Mouse (Mus musculus) hindbrain, embryonic 15.5 days (tissue): ENCODE measurements around the gene Rnf149. TPM values are rescaled to one million over a fixed set of nuclear protein-coding genes. Genes with fewer than 3 reads are reported as not detected.

Experiments
- ATAC-seq: fragments of 200-750 bp; cut with Nextera tagmentation; 2 replicates; pipeline ENCODE4 v1.8.0; 2017; ENCODE audit warnings: low read depth, moderate number of reproducible peaks, moderate TSS enrichment; ENCODE audit not compliant: low FRiP score
- H3K27ac ChIP-seq: fragments of 300-500 bp; sonication (generic); replicated peaks from 2 replicates; pipeline ENCODE4 v1.5.1; 2015; ENCODE audit warnings: mild to moderate bottlenecking, inconsistent platforms
- H3K27me3 ChIP-seq: fragments of 300-500 bp; sonication (generic); 2 replicates; pipeline ENCODE4 v1.6.1; 2015; ENCODE audit warnings: control low read depth, inconsistent platforms
- H3K36me3 ChIP-seq: fragments of 300-500 bp; sonication (generic); 2 replicates; pipeline ENCODE4 v1.6.1; 2015; ENCODE audit warnings: control low read depth, inconsistent platforms
- H3K4me1 ChIP-seq: fragments of 300-500 bp; sonication (generic); replicated peaks from 2 replicates; pipeline ENCODE4 v1.6.1; 2015; ENCODE audit warnings: control low read depth, inconsistent platforms
- H3K4me2 ChIP-seq: fragments of 300-500 bp; sonication (generic); 2 replicates; pipeline ENCODE4 v1.6.1; 2015; ENCODE audit warnings: moderate library complexity, mild to moderate bottlenecking, inconsistent platforms
- H3K4me3 ChIP-seq: fragments of 300-500 bp; sonication (generic); 2 replicates; pipeline ENCODE4 v1.5.1; 2015; ENCODE audit warnings: mild to moderate bottlenecking, inconsistent platforms
- H3K9ac ChIP-seq: fragments of 300-500 bp; sonication (generic); 2 replicates; pipeline ENCODE4 v1.6.1; 2015; ENCODE audit warnings: inconsistent platforms
- H3K9me3 ChIP-seq: fragments of 300-500 bp; sonication (generic); 2 replicates; pipeline ENCODE4 v1.6.1; 2016; ENCODE audit warnings: control low read depth, inconsistent platforms
- WGBS: fragments of 180-500 bp; shearing (Covaris S2); methylation state at CpG from one replicate; pipeline ENCODE4 v1.1.7; 2015; 5-methylcytosine and 5-hydroxymethylcytosine counted together
- polyA plus RNA-seq: library from polyadenylated mRNA; unstranded; fragments of >200 nt; fragmentation: Nextera tagmentation; extraction: Ambion mirVana; gene quantifications from 2 replicates; pipeline ENCODE4 v1.2.1, GENCODE M21; 2015

Rnf149 gene
- polyA plus RNA-seq, 1 experiment from 2014 or later: 23.4 TPM

- peaks cover 27% of the 10 kb centered on the region for H3K4me1 ChIP-seq
Measured at GRCm38 (mm10) chr1:39573890-39574289, 3.3 kb downstream of the Rnf149 start.

GRCm38 (mm10) chr1:39571653-39572052, 5.6 kb downstream of the Rnf149 start:
- Histone ChIP-seq H3K4me3 (no peak overlapping the region), H3K4me2 (no peak overlapping the region), H3K9ac (no peak overlapping the region), H3K36me3 (no peaks in the 10 kb centered on the region), H3K4me1 (peaks cover 21% of the 10 kb centered on the region), H3K27ac (no peak overlapping the region), H3K27me3 (no peaks in the 10 kb centered on the region), H3K9me3 (no peaks in the 10 kb centered on the region)
- no peak for ATAC-seq
- whole genome bisulfite sequencing: 80% methylated on average over 6 of the region's 6 CpGs

More at GRCm38 (mm10) chr1:39573890-39574289, 3.3 kb downstream of the Rnf149 start:
- ATAC-seq: no peak
- H3K36me3 ChIP-seq: no peaks in the 10 kb centered on the region
- H3K4me2 ChIP-seq: no peak overlapping the region
- no peaks in the 10 kb centered on the region for H3K9me3 ChIP-seq
- WGBS: 92% methylated on average over 7 of the region's 7 CpGs
- H3K27me3 ChIP-seq: no peaks in the 10 kb centered on the region
- no peak overlapping the region for H3K27ac ChIP-seq
- H3K9ac ChIP-seq: no peak overlapping the region
- H3K4me3 ChIP-seq: no peak overlapping the region

DNA sequence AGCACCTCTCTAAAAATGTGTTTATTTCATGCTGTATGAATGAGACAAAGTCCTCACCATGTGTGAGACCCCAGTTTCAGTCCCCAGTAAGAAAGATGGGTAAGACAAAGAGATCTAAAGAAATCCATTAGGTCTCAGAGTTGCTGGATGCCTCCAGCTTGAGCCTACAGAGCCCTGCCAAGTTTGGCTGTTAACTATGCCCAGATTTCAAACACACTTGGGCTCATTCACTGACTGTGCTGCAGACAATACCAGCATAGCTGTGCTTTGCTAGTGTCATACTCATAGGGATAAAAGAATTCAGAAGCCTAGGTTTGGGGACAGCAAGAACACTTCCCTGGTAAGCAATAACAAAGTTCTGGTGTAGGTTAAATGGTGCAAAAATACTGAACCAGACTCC, 9.1 kb downstream of the Rnf149 start:
- H3K27ac ChIP-seq: no peak overlapping the region
- H3K36me3 ChIP-seq: peaks cover 4% of the 10 kb centered on the region; the same call in 1 of the 2 replicates
- no peak overlapping the region for H3K4me2 ChIP-seq
- H3K4me3 ChIP-seq: no peak overlapping the region
- no peaks in the 10 kb centered on the region for H3K9me3 ChIP-seq
- no peak overlapping the region for H3K9ac ChIP-seq
- no peak for ATAC-seq
- H3K4me1 ChIP-seq: no peaks in the 10 kb centered on the region
- no peaks in the 10 kb centered on the region for H3K27me3 ChIP-seq

- ATAC-seq: no peak
- WGBS: 33% methylated on average over 3 of the region's 3 CpGs
- H3K36me3 ChIP-seq: peaks cover 5% of the 10 kb centered on the region
- no peak overlapping the region for H3K27ac ChIP-seq
- no peak overlapping the region for H3K9ac ChIP-seq
- no peak overlapping the region for H3K4me3 ChIP-seq
- no peaks in the 10 kb centered on the region for H3K9me3 ChIP-seq
- no peaks in the 10 kb centered on the region for H3K4me1 ChIP-seq
- no peaks in the 10 kb centered on the region for H3K27me3 ChIP-seq
- no peak overlapping the region for H3K4me2 ChIP-seq
Measured at GRCm38 (mm10) chr1:39564603-39565002, 12.6 kb downstream of the Rnf149 start.

- peaks cover 10% of the 10 kb centered on the region for H3K36me3 ChIP-seq
- no peaks in the 10 kb centered on the region for H3K27me3 ChIP-seq
- ATAC-seq: no peak
- no peak overlapping the region for H3K27ac ChIP-seq
- H3K4me2 ChIP-seq: no peak overlapping the region
- H3K9me3 ChIP-seq: no peaks in the 10 kb centered on the region
- no peak overlapping the region for H3K4me3 ChIP-seq
- 84% methylated on average over 7 of the region's 7 CpGs for WGBS
- no peak overlapping the region for H3K9ac ChIP-seq
- no peaks in the 10 kb centered on the region for H3K4me1 ChIP-seq
Measured at GRCm38 (mm10) chr1:39563161-39563560, 14.0 kb downstream of the Rnf149 start.

DNA sequence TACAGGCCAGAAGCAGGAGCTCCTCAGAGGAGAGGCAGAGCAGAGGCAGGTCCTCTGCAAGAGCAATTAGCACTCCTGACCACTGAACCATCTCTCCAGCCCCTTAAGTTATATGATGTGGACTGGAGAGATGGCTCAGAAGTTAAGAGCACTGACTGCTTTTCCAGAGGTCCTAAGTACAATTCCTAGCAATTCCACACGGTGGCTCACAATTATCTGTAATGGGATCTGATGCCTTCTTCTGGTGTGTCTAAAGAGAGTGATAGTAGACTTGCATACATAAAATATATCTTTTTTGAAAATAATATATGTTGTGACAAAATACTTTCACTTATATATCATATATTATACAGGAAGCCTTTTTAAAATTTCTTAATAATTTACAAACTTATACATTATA, 15.3 kb downstream of the Rnf149 start:
- WGBS: 53% methylated on average over 1 of the region's 1 CpGs

DNA sequence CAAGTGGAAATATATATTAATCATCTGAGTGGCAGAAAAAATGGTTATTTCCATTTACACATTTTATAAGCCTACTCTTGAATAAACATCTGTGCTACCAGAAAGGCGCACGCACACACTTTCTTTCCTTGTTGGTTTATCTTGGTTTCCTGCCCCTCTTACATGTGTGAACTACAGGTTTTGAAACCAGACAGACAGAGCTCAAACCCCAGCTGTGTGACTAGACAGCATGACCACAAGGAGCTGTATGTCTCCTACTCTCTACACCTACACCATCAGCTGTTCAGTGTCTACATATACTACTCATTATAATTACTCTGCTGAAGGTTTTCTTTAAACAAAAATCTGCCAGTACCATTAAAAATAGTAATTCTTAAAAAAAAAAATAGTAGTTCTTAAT, 18.2 kb downstream of the Rnf149 start:
- no peak overlapping the region for H3K4me3 ChIP-seq
- H3K9me3 ChIP-seq: no peaks in the 10 kb centered on the region
- no peaks in the 10 kb centered on the region for H3K27me3 ChIP-seq
- H3K4me1 ChIP-seq: 0 out of 2 replicates have a peak, but pooled peaks cover 5% of the 10 kb centered on the region
- ATAC-seq: no peak
- no peak overlapping the region for H3K9ac ChIP-seq
- peaks cover 19% of the 10 kb centered on the region for H3K36me3 ChIP-seq
- H3K4me2 ChIP-seq: no peak overlapping the region
- WGBS: 96% methylated on average over 2 of the region's 2 CpGs
- H3K27ac ChIP-seq: no peak overlapping the region

More for the DNA sequence above, 15.3 kb downstream of the Rnf149 start:
- Histone ChIP-seq H3K4me1 (no peaks in the 10 kb centered on the region), H3K4me3 (no peak overlapping the region), H3K27ac (no peak overlapping the region), H3K9ac (no peak overlapping the region), H3K27me3 (no peaks in the 10 kb centered on the region), H3K4me2 (no peak overlapping the region), H3K9me3 (no peaks in the 10 kb centered on the region), H3K36me3 (peaks cover 10% of the 10 kb centered on the region)
- ATAC-seq: no peak

DNA sequence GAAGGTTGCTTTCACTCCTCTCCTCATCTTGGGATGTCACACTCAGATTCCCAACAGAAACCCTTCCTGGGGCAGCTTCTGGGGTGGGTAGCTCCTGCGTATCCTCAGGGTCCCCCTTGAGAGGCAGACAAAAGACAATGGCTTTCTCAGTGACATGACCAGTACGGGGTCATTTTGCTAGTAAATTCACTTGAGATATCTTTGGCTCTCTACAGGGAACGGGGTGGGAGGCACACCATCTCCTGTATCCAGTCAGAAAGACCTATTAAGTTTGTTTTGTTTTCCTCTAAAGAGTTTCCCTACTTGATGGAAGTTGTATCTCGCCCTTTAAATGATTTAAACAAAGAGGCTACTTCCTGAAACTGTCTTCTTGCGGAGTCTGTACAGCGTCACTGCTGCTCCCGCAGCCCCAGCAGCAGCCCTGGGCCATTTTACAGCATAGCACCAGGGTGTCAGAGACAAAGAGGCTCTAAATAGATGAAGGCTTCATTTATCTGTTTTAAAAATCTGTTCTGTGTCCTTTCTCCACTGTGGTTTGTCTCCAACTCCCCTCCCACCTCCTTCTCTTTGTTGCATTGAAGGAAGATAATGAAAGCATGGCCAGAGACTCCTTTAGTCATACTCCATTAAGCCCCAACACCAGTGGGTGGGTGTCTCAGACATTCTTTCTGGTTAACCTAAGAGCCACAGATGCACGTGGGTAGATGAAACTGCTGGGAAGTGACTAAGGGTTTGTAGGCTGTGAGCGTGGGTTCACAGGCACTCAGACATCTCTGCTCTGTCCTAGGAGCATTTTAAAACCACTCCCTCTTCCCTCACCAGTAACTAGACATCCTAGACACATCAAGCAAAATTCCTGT, 21.4 kb downstream of the Rnf149 start:
- Histone ChIP-seq H3K4me3 (no peak overlapping the region), H3K4me1 (0 out of 2 replicates have a peak, but pooled peaks cover 5% of the 10 kb centered on the region), H3K9me3 (no peaks in the 10 kb centered on the region), H3K9ac (no peak overlapping the region), H3K4me2 (no peak overlapping the region), H3K27me3 (no peaks in the 10 kb centered on the region), H3K27ac (no peak overlapping the region), H3K36me3 (peaks cover 31% of the 10 kb centered on the region)
- 23% methylated on average over 9 of the region's 9 CpGs for WGBS
- ATAC-seq: no peak

- ATAC-seq: no peak
- Histone ChIP-seq H3K4me2 (no peak overlapping the region), H3K27ac (no peak overlapping the region), H3K9me3 (no peaks in the 10 kb centered on the region), H3K4me1 (no peaks in the 10 kb centered on the region), H3K36me3 (peaks cover 65% of the 10 kb centered on the region), H3K27me3 (no peaks in the 10 kb centered on the region), H3K9ac (no peak overlapping the region), H3K4me3 (no peak overlapping the region)
- WGBS: 72% methylated on average over 2 of the region's 2 CpGs
Measured at GRCm38 (mm10) chr1:39549831-39550230, 27.4 kb downstream of the Rnf149 start.

GRCm38 (mm10) chr1:39547238-39547637, 30.0 kb downstream of the Rnf149 start:
- Histone ChIP-seq H3K4me1 (no peaks in the 10 kb centered on the region), H3K4me2 (no peak overlapping the region), H3K27me3 (no peaks in the 10 kb centered on the region), H3K9me3 (no peaks in the 10 kb centered on the region), H3K9ac (no peak overlapping the region), H3K27ac (no peak overlapping the region), H3K4me3 (no peak overlapping the region), H3K36me3 (peaks cover 70% of the 10 kb centered on the region)
- WGBS: 72% methylated on average over 2 of the region's 2 CpGs
- no peak for ATAC-seq

DNA sequence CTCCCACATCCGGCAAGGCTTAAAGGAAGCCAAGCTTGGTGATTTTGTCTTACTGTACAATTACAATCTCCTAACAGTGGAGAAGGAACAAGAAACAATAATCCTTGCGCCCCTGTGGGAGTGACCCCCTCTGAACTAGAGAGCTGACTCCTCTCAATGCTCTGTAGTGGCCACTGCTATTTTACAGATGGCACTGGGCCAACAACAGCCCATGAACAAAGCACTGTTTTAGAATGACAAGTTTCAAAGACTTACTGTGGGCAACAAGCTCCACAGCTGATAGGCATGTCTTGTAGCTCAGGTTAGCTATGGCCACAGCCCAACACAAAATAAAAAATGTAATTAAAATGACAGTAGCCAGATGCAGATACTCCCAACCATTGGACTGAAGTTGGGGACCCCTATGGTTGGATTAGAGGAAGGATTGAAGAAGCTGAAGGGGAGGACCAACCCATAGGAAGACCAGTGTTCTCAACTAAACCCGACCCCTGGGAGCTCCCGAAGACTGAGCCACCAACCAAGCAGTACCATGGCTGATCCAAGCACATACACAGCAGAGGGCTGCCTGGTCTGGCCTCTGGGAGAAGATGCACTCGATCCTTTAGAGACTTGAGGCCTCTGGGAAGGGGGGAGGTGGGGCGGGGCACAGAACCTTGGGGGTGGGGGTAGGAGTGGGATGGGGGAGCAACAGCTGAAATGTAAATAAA, 30.9 kb downstream of the Rnf149 start:
- no peak for ATAC-seq
- Histone ChIP-seq H3K36me3 (peaks cover 68% of the 10 kb centered on the region), H3K4me2 (no peak overlapping the region), H3K4me3 (no peak overlapping the region), H3K9me3 (no peaks in the 10 kb centered on the region), H3K9ac (no peak overlapping the region), H3K27me3 (no peaks in the 10 kb centered on the region), H3K27ac (no peak overlapping the region), H3K4me1 (no peaks in the 10 kb centered on the region)
- 87% methylated on average over 6 of the region's 6 CpGs for WGBS

DNA sequence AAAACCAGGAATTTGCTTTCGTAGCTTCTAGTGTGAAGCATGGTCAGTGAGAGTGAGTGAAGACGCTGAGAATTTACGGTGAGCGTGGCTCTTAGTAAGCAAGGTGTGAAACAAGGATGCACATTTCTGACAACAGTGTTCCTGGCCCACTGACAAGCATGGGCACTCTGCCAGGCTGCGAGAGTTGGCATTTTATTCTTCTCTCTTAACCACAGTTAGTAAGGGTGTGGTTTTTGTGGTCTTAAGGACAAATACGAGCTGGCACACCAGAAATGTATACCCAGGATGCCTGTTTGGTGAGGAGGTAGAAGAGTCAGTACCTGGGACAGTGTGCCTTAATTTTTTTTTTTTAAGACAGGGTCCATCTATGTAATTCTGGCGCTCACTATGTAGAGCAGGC, 31.6 kb downstream of the Rnf149 start:
- WGBS: 89% methylated on average over 7 of the region's 7 CpGs
- H3K4me3 ChIP-seq: no peak overlapping the region
- no peak for ATAC-seq
- no peak overlapping the region for H3K27ac ChIP-seq
- H3K9me3 ChIP-seq: no peaks in the 10 kb centered on the region
- H3K4me2 ChIP-seq: no peak overlapping the region
- no peaks in the 10 kb centered on the region for H3K4me1 ChIP-seq
- H3K36me3 ChIP-seq: peaks cover 69% of the 10 kb centered on the region
- H3K9ac ChIP-seq: no peak overlapping the region
- H3K27me3 ChIP-seq: no peaks in the 10 kb centered on the region
